Mouse (Mus musculus) embryonic facial prominence, embryonic 14.5 days (tissue): Measurements from ENCODE around the gene BC051665. TPM values are rescaled to one million over a fixed set of nuclear protein-coding genes. Genes with fewer than 3 reads are reported as not detected.

Experiments used
- ATAC-seq: fragments of 200-750 bp; cut with Nextera tagmentation; 2 replicates; pipeline ENCODE4 v1.8.0; 2017; ENCODE audit warnings: low read depth, moderate number of reproducible peaks, moderate TSS enrichment
- DNase-seq: peaks from one replicate; pipeline ENCODE4 v3.0.0-alpha.2; 2015; ENCODE audit warnings: low spot score
- H3K27ac ChIP-seq: fragments of 300-500 bp; sonication (generic); replicated peaks from 2 replicates; pipeline ENCODE4 v1.5.1; 2014; ENCODE audit warnings: low read depth, mild to moderate bottlenecking, low read length, moderate library complexity
- H3K27me3 ChIP-seq: fragments of 300-500 bp; sonication (generic); replicated peaks from 2 replicates; pipeline ENCODE4 v1.6.1; 2014; ENCODE audit warnings: low read length; ENCODE audit not compliant: control insufficient read depth, insufficient read depth
- H3K36me3 ChIP-seq: fragments of 300-500 bp; sonication (generic); 2 replicates; pipeline ENCODE4 v1.6.1; 2014; ENCODE audit warnings: low read length, mixed read lengths; ENCODE audit not compliant: control insufficient read depth, insufficient read depth
- H3K4me1 ChIP-seq: fragments of 300-500 bp; sonication (generic); 2 replicates; pipeline ENCODE4 v1.6.1; 2014; ENCODE audit warnings: antibody characterized with exemption, low read length; ENCODE audit not compliant: control insufficient read depth, insufficient read depth
- H3K4me2 ChIP-seq: fragments of 300-500 bp; sonication (generic); 2 replicates; pipeline ENCODE4 v1.6.1; 2014; ENCODE audit warnings: low read depth, mild to moderate bottlenecking, low read length, moderate library complexity, mixed read lengths
- H3K4me3 ChIP-seq: fragments of 300-500 bp; sonication (generic); 2 replicates; pipeline ENCODE4 v1.5.1; 2014; ENCODE audit warnings: low read depth, mild to moderate bottlenecking, low read length
- H3K9ac ChIP-seq: fragments of 300-500 bp; sonication (generic); 2 replicates; pipeline ENCODE4 v1.6.1; 2014; ENCODE audit warnings: low read depth, mild to moderate bottlenecking, low read length, moderate library complexity, mixed read lengths
- H3K9me3 ChIP-seq: fragments of 300-500 bp; sonication (generic); 2 replicates; pipeline ENCODE4 v1.6.1; 2016; ENCODE audit warnings: low read length; ENCODE audit not compliant: control insufficient read depth
- WGBS: fragments of 180-500 bp; shearing (Covaris S2); extraction: QIAGEN DNeasy Blood & Tissue Kit; methylation state at CpG from one replicate; pipeline ENCODE4 v1.1.7; 2014; 5-methylcytosine and 5-hydroxymethylcytosine counted together
- polyA plus RNA-seq: library from polyadenylated mRNA; unstranded; fragments of >200 nt; fragmentation: Nextera tagmentation; extraction: Ambion mirVana; gene quantifications from 2 replicates; pipeline ENCODE4 v1.2.1, GENCODE M21; 2014

The BC051665 gene
- polyA plus RNA-seq, 1 experiment from 2014 or later: not detected

GRCm38 (mm10) chr13:60748556-60748955 lies 37.6 kb downstream of the BC051665 start:
- Histone ChIP-seq H3K4me2 (no peak overlapping the region), H3K4me3 (no peak overlapping the region), H3K27ac (no peak overlapping the region), H3K27me3 (no peaks in the 10 kb centered on the region), H3K36me3 (peaks cover 41% of the 10 kb centered on the region), H3K4me1 (no peaks in the 10 kb centered on the region), H3K9me3 (no peaks in the 10 kb centered on the region), H3K9ac (no peak overlapping the region)
- ATAC-seq (no peak), DNase-seq (no peak)
- 96% methylated on average over 2 of the region's 2 CpGs for WGBS

DNA sequence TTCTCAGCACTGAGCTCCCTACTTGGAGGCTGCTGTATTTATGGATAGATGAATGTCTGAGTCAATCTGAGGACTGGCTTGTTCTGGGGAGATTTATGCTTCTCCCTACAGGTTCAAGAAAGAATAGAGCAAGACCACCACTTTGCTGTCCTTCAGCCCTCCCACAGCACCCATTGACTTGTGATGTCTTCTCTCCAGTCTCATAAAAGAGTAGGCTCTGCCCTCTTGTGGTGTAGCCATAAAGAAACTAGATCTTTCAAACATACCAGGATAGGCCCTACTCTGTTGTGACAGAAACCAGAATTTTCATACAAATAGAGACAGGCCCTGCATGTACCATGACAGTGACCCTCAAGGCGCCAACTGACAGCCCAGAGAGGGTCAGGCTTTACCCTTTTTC lies 39.0 kb downstream of the BC051665 start:
- peaks cover 27% of the 10 kb centered on the region for H3K36me3 ChIP-seq
- WGBS: 84% methylated on average over 1 of the region's 1 CpGs

DNA sequence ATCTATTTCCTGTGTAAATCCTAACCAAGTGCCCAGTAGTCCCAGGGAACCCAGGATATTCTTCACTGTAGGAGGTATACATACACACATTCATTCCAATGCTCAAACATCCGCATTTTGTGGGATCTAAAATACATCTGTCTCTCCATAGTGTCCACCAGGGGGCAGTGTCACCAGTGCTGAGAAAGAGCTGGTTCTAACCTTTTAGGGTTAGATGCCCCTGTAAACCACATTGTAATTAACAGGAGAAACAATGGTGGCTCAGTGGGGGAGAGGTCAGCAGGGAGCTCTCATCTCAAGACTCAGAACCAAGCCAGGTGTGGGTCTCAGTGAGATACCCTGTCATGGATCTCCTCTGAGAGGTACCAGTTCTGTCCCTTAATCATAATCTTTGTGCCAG lies 39.9 kb downstream of the BC051665 start:
- H3K27ac ChIP-seq: no peak overlapping the region
- ATAC-seq (no peak), DNase-seq (peak; percentile 35)
- no peaks in the 10 kb centered on the region for H3K4me1 ChIP-seq
- H3K4me2 ChIP-seq: no peak overlapping the region
- peaks cover 19% of the 10 kb centered on the region for H3K36me3 ChIP-seq
- no peak overlapping the region for H3K4me3 ChIP-seq
- no peak overlapping the region for H3K9ac ChIP-seq
- H3K27me3 ChIP-seq: no peaks in the 10 kb centered on the region
- no peaks in the 10 kb centered on the region for H3K9me3 ChIP-seq
- WGBS: 41% methylated on average over 1 of the region's 1 CpGs

More for the DNA sequence above, 39.0 kb downstream of the BC051665 start:
- no peak for DNase-seq
- Histone ChIP-seq H3K4me3 (no peak overlapping the region), H3K4me2 (no peak overlapping the region), H3K27ac (no peak overlapping the region), H3K9ac (no peak overlapping the region), H3K4me1 (no peaks in the 10 kb centered on the region), H3K27me3 (no peaks in the 10 kb centered on the region), H3K9me3 (no peaks in the 10 kb centered on the region)
- no peak for ATAC-seq

- no peaks in the 10 kb centered on the region for H3K4me1 ChIP-seq
- ATAC-seq: no peak
- no peaks in the 10 kb centered on the region for H3K9me3 ChIP-seq
- no peak overlapping the region for H3K4me2 ChIP-seq
- no peaks in the 10 kb centered on the region for H3K27me3 ChIP-seq
- peaks cover 15% of the 10 kb centered on the region for H3K36me3 ChIP-seq
- H3K4me3 ChIP-seq: no peak overlapping the region
- 91% methylated on average over 12 of the region's 12 CpGs for WGBS
- DNase-seq: no peak
- no peak overlapping the region for H3K9ac ChIP-seq
- H3K27ac ChIP-seq: no peak overlapping the region
These were observed 40.8 kb downstream of the BC051665 start for GRCm38 (mm10) chr13:60745358-60745757.

- no peak overlapping the region for H3K4me3 ChIP-seq
- DNase-seq: no peak
- no peaks in the 10 kb centered on the region for H3K9me3 ChIP-seq
- H3K27me3 ChIP-seq: no peaks in the 10 kb centered on the region
- H3K4me1 ChIP-seq: no peaks in the 10 kb centered on the region
- 90% methylated on average over 3 of the region's 3 CpGs for WGBS
- no peak overlapping the region for H3K4me2 ChIP-seq
- no peak overlapping the region for H3K9ac ChIP-seq
- no peak for ATAC-seq
- peaks cover 20% of the 10 kb centered on the region for H3K36me3 ChIP-seq
- H3K27ac ChIP-seq: no peak overlapping the region
These were observed 41.4 kb downstream of the BC051665 start for GRCm38 (mm10) chr13:60744736-60745135.

DNA sequence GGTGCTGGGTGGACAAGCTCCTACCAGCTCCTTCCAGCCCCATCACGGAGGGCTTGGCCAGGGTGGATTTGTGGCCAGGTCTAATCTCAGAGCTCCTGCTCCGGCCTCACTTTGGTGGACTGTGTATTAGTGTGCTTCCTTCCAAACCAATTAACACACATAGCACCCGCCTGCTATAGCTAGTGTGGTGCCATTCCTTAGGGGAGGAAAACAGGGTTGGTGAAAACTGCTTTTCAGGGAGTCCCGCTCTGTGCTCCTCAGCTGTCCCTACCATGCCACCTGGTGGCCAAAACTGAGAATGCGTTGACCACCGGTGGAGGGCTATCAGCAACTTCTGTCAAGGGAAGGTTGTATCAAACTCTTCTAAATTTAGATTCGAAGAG lies 42.1 kb downstream of the BC051665 start:
- Histone ChIP-seq H3K9me3 (no peaks in the 10 kb centered on the region), H3K27me3 (no peaks in the 10 kb centered on the region), H3K4me2 (no peak overlapping the region), H3K36me3 (peaks cover 15% of the 10 kb centered on the region), H3K27ac (no peak overlapping the region), H3K4me3 (no peak overlapping the region), H3K4me1 (no peaks in the 10 kb centered on the region), H3K9ac (no peak overlapping the region)
- peak; percentile 67 for ATAC-seq
- 34% methylated on average over 7 of the region's 7 CpGs for WGBS
- DNase-seq: peak; percentile 73

DNA sequence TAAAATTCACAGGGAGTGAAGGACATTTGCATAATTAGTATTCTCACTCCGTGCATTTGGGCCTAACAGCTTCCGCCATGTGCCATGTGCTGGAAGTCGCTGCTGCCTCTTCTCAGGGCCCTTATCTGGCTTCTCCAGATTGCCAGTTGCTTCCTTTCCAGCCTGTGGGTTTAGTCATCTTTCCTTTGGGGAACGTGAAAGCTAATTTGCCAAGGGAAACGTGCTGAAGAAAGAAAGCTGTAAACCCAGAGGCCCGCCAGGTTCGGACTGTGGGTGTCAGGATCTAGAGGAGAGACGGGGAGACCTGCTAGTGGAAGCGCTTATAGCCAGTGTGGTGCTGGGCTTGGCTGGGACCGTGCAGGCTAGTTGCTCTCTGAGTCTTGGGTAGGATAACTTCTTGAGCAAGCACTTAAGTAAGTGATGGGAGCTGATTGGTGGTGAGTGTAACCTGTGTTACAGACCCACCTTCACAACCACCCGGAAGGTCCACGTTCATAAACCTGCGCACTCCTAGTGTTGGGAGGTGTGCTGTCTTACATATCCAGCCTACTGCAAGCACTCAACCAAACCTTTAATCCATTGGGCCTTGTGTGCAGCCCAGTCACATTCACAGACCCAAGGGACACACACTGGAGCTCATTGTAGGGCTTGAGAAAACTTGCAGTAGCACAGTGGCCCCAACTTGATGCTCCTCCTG lies 42.6 kb downstream of the BC051665 start:
- DNase-seq (no peak), ATAC-seq (no peak)
- WGBS: 77% methylated on average over 13 of the region's 13 CpGs

GRCm38 (mm10) chr13:60742611-60743010 lies 43.6 kb downstream of the BC051665 start:
- H3K4me3 ChIP-seq: no peak overlapping the region
- H3K27me3 ChIP-seq: no peaks in the 10 kb centered on the region

More for the DNA sequence above, 42.6 kb downstream of the BC051665 start:
- Histone ChIP-seq H3K36me3 (peaks cover 13% of the 10 kb centered on the region), H3K4me1 (no peaks in the 10 kb centered on the region), H3K4me3 (no peak overlapping the region), H3K4me2 (no peak overlapping the region), H3K9ac (no peak overlapping the region), H3K9me3 (no peaks in the 10 kb centered on the region), H3K27me3 (no peaks in the 10 kb centered on the region), H3K27ac (no peak overlapping the region)

DNA sequence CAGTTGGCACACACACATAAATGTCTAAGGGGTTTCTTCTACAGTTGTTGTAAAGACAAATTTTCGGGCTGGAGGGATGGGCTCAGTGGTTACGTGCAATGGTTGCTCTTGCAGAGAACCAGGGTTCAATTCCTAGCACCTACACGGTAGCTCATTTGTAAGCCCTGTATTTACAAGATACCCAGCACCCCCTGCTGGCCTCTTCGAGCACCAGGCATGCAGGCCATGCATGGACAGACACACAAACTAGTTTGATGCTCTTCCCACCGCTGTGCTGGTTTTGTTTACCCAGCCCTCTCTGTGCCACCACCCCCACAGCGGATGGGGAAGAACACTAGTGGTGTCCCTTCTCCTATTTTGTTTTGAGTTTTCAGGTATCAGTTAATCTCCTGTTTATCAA lies 45.9 kb downstream of the BC051665 start:
- H3K36me3 ChIP-seq: peaks cover 10% of the 10 kb centered on the region
- H3K9me3 ChIP-seq: no peaks in the 10 kb centered on the region
- no peak overlapping the region for H3K4me2 ChIP-seq
- DNase-seq (no peak), ATAC-seq (no peak)
- H3K4me1 ChIP-seq: peaks cover 8% of the 10 kb centered on the region; the same call in 1 of the 2 replicates
- WGBS: 91% methylated on average over 6 of the region's 6 CpGs
- no peak overlapping the region for H3K9ac ChIP-seq
- no peaks in the 10 kb centered on the region for H3K27me3 ChIP-seq
- H3K4me3 ChIP-seq: no peak overlapping the region
- H3K27ac ChIP-seq: no peak overlapping the region

More at GRCm38 (mm10) chr13:60742611-60743010, 43.6 kb downstream of the BC051665 start:
- H3K9ac ChIP-seq: no peak overlapping the region
- ATAC-seq (no peak), DNase-seq (no peak)
- no peak overlapping the region for H3K4me2 ChIP-seq
- WGBS: 85% methylated on average over 3 of the region's 3 CpGs
- H3K36me3 ChIP-seq: peaks cover 13% of the 10 kb centered on the region
- no peaks in the 10 kb centered on the region for H3K9me3 ChIP-seq
- peaks cover 7% of the 10 kb centered on the region; the same call in 1 of the 2 replicates for H3K4me1 ChIP-seq
- no peak overlapping the region for H3K27ac ChIP-seq
